Mouse (Mus musculus) bone marrow macrophage, adult 2 months (primary cell): Measurements from ENCODE around the gene Mgam.

Experiments used
- CTCF ChIP-seq: IDR thresholded peaks from 2 replicates; pipeline ENCODE4 v1.5.1; 2012; ENCODE audit warnings: low read depth, mild to moderate bottlenecking, low read length, moderate library complexity
- POLR2A ChIP-seq: IDR thresholded peaks from 2 replicates; pipeline ENCODE4 v1.6.1; 2012; ENCODE audit warnings: mild to moderate bottlenecking, low read depth, low read length, borderline replicate concordance

DNA sequence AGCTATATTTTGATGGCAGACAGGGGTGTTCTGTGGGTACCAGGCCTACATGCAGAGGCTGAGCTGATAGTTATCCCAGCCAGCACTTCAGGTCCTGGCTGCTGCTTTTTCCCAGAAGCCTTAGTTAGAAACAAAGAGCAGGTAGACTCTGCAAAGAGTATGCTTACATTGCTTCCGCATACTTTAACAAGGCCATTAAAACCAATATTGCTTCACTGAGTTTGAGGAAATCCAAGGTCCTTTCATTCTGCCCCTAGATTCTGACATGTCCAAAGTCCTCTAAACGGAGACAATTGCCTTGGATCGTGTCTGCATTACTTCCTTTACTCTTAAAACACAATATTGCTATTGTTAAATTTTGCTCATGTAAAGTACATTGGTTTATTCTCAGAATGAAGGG, 155.7 kb downstream of the Mgam start:
- no peak for TF ChIP-seq CTCF
- no peak for TF ChIP-seq POLR2A
